Mouse (Mus musculus) embryo, embryonic 10 days (tissue): ENCODE results near the gene Stat6.

Experiments used
- DNase-seq: peaks from one replicate; pipeline ENCODE4 v3.0.0-alpha.2; 2015; ENCODE audit warnings: low spot score

Stat6 gene

DNA sequence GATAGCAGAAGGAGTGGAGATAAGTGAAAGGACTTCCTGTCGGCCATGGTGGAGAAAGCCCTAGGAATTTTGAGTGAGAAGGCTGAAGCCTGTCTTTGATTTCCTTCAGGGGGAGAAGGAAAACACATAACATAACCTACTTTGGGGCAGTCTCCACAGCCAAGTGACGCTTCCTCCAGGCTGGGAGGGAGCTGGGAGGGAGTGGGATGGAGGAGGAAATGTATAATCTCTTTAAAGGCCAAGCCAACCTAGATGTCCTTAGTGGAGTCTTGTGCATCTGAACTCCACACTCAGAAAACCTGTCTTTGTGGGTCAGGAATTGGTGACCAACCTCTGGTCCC is 27.8 kb upstream of the Stat6 start:
- DNase-seq = no peak

DNA sequence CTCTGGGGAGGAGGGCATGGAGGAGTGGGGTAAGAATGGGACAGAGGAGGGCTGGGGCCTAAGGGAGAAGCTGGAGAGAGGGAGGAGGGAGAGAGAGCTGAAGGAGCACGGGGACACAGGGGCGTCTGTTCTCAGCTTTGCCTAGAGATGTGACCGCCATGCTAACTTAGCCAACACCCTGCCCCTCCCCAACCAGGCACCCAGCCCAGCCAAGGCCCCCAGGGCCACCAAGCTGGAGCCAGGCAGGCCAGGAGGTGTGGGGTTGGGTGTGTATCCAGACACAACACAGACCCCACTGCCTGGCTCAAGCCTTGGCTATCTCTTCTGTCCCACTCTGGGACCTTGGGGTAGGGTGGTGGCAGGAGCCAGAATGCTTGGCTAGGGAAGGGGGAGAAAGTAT is 27.2 kb upstream of the Stat6 start:
- no peak for DNase-seq

DNA sequence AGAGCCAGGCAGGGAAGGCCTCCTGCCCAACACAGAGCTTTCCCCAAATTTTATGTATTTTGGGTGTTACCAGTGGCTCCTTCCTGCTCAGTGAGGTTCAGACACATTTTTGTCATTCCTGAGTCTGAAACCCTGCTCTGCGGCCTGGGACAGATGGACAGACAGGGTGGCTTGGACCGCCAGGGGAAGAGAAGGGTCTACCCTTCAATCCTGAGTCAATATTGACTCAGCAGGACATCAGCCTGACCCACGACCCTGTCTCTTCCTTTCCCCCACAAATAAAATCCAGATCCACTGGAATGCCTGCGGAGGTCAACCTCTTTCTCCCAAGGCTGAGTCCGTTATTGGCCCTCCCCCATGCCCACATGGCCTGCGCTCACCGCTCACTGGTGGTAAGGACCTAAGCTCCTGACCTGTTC is 26.5 kb upstream of the Stat6 start:
- peak; percentile 86 for DNase-seq

DNA sequence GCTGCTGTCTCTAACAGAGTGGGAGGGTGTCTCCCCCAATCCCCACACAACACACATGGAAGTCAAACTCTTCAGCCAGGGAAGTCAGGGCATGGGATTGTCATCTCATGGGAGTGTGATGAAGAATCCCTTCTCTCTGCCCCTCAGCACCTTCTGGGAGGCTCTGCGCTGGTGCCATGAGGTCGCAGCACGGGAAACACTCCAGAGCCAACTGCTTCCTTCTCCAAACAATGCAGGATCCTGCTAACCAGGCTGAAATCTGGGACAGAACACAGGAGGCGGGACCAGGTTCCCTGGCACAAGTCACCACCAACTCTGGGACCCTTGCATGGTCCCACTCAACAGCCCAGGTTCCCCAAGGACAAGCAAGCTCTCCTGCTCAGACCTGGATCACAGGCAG is 25.5 kb upstream of the Stat6 start:
- DNase-seq = no peak

DNA sequence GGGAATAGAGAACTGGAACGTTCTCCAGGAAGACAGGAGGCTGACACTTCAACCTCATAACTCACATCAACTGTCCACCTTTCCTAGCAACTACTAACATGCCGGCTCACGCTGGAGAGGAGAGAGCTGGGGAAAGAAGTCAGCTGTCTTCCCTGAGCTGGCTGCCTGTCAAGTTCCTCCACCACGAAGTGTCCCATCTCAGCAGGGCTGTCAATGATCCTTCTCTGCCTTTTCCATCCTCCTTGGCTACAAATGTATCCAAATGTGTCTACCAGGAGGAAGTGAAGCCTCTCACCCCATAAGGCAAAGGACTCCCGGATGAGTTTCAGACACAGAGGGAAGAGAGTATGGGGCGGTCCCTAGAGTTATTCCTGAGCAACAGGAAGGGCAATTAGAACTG is 24.6 kb upstream of the Stat6 start:
- DNase-seq = no peak

DNA sequence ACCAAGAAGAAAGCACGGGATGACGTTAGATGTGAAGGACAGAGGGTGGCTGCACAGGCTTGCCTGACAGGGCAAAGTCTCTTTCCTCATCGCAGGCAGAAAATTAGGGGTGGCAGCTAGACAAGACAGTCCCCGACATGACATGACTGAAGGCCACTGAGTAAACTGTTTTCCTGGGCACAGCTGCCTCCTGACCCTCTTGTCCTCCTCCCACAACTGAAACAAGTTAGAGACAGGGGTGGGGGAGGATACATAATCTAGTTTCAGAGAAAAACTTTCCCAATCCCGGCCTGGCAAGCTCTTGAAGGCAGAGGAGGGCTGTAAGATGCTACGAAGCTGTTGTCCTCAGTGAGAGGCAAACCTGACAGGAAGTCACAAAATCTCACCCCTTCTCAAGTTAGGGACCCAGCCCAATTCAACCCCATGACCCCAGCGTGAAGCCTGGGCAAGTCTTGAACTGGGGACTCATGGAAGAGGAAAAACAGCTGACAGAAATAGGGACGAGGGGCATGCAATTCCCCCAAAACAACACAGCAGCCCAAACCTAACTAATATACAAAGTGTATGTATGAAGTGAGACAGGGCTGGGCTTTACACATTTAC is 23.6 kb upstream of the Stat6 start:
- no peak for DNase-seq

DNA sequence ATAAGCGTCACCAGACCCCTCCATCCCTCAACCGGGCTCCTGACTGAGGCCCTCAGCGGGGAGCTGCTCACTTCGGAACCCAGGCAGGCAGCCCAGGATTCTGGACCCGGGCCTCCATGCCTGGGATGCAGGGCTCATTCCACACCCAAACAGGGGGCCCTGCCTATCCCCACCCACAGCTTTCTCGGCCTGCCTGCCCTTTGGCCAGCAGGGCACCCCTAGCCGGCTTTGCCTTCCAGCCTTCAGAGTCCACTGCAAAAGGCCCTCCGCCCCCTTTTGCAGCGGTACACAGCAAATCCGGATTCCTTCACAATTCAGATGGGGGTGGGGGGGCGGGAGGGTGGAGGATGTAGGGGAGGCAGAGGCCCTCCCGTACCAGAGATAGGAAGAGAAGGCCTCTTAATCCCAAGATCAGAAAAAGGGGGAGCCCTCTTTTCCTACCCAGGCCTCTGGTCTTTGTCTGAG is 22.8 kb upstream of the Stat6 start:
- peak; percentile 70 for DNase-seq

DNA sequence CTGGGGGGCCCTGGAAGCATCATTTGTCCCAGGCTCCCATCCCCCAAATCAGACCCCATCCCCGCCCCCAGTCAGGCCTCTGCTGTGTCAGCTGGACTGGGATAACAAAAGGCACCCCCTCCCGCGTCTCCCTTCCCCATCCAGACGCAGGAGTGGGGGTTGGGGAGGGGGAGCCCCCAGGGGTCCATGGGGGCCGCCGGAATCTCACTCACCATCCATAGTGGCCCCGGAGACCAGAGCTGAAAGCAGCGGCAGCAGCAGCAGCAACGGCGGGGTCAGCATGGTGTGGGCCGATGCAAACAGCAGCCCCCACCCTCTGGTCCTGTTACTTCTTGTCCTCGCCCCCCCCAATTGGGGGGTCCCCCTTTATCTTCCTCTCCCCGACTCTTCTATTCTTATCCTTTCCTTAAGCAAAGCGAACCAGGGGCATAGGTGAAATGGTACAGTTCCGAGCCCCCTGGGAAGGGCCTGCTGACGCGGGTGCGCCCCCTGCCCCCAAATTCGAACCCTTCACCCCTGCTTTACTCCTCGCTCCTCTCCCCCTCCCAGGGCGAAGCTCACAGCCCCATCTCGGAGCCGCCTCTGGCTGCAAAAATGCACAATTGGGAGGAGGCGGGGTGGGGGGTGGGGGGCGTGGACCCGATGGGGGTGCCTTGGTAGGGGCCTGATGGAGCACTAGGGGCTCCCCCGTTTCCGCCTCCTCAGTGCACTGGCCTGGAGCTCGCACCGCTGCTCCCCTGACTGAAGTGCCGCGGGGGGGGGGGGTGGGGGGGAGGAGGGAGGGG is 22.2 kb upstream of the Stat6 start, which contains the start of gene Lrp1:
Lrp1 (minus strand) TSS at position 743 of the 785 bp plus-strand sequence.
- DNase-seq = peak; percentile 62

DNA sequence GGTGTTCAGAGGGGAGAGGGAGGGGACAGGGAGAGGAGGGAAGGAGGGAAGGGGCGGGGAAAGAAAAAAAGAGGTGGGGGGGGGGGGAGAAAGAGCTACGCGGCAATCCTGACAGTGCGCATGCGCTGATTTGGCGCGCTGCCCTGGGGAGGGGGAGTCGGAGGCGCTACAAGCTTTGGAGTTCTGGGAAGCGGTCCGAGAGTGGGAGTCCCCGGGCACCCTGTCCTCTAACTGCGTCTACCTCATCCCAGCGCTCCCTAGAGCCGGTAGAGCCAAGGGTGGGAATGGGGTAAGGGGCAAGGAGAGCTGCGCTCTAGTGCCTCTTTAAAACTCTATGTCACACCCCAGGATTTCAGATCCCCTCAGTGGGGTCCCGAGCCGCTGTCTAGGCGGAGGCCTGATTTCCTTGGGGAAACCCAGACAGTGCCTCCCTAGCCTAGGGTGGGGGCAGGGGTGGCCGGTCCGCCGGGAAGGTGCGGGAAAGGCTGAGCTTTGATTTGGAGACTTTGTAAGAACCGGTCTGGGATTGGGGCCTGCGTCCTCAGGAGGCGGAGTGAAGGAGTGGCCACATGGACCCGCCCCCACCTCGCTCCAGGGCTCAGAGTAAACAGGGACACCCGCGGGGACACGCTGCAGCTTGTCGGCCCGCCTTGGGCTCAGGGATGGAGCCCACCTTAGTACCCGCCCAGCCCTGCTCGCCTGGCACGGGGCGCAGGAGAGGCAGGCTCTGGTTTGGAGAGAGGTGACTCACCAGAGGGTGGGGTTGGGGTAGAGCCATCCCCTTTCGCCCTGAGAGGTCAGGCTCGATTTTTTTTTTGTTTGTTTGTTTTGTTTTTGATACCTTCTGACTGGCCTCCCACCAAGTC is 21.4 kb upstream of the Stat6 start:
- peak; percentile 92 for DNase-seq

DNA sequence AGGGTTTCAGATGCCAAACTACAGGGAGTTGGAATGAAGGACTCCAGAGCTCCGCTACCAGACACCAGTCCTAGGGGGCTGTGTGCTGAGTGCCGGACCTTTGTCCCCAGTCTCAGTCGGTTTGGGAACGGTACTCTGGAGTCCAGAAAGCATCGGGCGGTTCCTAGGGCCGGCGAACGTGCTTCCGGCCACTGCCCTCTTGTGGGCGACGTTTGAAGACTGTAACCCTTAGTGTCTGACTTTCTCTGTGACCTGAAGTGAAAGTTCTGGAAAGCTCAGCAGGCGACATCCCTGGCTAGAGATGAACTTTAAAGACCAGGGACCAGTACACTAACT is 20.8 kb upstream of the Stat6 start:
- peak; percentile 85 for DNase-seq

DNA sequence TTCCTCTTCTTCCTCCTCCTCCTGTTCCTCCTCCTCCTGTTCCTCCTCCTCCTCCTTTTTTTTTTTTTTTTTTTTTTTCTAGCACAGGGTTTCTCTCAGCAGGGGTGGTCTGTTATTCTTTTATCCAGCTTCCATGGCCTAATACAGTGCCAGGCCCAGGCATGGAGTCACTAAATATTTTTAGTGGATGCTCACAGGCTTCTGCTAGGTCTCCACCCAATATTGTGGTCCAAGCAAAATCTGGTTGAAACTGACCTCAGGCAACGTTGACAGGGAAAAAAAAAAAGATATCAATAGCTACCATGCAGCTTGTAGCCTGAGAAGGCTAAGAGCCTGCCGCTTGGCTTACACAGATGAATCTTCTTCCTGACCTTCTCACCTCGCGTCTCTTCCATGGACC is 20.1 kb upstream of the Stat6 start:
- no peak for DNase-seq

DNA sequence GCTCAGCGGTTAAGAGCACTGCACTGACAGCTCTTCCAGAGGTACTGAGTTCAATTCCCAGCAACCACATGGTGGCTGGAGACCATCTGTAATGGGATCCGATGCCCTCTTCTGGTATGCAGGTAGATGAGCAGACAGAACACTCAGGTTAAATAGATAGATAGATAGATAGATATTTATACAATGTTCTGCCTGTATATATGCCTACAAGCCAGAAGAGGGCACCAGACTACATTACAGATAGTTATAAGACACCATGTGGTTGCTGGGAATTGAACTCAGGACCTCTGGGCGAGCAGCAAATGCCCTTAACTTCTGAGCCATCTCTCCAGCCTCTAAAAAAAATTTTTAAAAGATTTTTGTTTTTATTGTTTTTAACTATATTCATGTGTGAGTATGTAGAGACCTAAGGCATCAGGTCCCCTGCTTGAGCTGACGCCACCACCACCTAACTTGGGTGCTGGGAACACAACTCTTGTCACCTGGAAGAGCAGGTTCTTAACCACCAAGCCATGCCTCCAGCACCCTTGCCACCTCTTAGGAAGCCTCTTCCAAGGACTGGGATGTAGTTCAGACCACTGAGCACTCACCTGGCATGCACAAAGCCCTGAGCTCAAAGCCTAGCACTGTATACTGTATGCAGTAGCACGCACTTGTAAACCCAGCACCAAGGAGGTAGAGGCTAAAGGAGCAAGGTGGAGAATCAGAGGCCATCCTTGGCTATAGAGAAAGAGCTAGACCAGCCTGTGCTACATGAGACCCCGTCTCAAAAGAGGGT is 19.2 kb upstream of the Stat6 start:
- no peak for DNase-seq

DNA sequence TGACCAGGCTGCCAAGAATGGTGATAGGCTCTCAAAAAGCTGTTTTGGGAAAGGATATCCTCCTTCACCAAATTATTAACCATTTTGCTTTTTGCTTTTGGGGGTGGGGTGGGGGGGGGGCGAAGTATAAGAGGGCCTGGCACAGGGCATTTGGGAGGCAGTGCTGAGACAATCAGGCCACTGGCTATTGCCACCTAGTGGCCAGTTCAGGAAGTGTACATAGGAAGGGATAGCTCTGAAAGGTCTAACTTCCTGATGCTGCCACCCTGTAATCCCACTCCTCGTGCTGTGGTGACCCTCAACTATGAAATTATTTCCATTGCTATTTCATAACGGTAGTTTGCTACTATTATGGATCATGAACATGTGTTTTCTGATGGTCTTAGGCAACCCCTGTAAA is 16.4 kb upstream of the Stat6 start:
- DNase-seq = no peak

DNA sequence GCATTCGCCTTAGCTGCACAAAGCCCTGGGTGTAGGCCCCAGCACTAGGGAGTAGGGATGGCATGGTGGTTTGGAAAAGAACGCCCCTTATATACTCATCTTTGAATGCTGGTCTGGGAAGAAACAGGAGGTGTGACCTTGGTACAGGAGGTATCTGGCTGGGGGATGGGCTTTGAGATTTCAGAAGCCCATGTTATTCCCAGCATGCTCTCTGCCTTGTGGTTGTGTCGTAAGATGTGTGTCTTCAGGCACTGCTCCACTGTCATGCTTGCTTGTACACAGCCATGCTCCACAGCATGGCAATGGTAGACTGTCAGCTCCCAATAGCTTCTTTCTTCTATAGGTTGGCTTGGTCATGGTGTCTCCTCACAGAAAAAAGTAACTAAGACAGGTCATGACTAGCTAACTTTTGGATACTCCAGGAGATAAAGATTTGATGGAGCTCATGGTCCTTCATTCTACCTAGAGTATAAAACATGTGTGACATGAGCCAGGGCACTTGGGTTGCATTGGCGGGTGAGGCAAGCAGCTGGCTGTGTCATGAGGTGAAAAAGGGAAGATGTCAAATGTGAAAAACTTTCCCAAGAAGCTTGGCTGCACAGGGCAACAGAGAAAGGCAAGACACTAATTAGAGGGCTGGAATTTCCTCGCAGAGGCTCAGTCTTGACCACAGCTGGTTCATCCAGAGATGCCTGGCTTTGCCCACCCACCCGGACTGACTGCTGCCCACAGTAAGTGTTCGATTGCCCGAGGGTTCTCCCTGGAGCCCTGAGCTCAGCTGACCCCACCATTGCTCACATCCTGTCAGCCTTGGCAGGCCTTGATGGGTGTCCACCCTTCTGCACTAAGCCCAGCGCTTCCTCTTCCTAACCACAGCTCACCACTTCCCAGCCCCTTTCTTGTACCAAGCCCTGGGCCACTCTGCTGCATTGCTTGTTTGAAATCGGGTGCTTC is 11.2 kb upstream of the Stat6 start:
- DNase-seq = no peak

DNA sequence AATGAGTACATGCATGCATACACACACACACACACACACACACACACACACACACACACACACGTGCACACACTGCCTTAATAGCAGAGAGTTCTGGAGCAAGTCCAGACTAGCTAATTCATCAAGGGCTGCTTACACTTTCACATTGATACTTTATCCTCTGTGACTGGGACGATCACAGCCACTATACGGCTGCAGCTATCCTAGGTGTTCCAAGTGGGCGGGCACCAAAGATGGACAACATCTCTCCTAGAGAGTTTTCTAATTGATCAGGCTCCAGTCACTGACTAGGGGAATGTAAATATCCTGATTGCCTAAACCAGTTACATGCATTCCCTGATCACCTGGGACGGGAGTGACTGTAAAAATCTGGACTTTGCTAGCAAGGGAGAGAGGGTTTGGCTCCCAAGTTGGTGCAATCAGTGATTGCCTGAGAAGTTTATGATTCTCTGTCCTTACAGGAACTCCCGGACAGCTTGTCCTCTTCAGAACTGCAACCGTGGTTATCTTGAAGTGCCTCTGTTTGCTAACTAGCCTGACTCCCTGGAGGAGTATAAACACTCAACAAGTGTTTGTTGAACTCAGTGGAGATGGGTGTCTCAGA is 10.0 kb upstream of the Stat6 start:
- no peak for DNase-seq

DNA sequence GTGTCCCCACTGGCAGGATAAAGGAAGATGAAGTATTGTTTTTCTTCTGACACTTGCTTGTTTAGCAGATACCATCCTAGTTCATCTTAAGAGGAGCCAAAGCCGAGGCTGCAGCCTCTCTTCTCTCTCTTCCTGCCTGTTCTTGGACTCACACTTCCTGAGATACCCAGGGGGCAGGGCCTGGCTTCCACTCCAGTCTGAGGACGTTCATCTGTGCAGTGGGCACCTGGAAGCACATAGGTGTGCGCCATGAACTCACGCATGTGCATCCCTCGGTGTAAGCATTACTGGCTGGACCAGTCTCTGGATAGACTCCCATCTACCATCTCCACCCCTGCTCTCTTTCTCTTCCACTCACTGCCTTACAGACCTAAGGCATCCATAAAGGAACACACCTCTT is 2.4 kb upstream of the Stat6 start:
- DNase-seq = no peak

DNA sequence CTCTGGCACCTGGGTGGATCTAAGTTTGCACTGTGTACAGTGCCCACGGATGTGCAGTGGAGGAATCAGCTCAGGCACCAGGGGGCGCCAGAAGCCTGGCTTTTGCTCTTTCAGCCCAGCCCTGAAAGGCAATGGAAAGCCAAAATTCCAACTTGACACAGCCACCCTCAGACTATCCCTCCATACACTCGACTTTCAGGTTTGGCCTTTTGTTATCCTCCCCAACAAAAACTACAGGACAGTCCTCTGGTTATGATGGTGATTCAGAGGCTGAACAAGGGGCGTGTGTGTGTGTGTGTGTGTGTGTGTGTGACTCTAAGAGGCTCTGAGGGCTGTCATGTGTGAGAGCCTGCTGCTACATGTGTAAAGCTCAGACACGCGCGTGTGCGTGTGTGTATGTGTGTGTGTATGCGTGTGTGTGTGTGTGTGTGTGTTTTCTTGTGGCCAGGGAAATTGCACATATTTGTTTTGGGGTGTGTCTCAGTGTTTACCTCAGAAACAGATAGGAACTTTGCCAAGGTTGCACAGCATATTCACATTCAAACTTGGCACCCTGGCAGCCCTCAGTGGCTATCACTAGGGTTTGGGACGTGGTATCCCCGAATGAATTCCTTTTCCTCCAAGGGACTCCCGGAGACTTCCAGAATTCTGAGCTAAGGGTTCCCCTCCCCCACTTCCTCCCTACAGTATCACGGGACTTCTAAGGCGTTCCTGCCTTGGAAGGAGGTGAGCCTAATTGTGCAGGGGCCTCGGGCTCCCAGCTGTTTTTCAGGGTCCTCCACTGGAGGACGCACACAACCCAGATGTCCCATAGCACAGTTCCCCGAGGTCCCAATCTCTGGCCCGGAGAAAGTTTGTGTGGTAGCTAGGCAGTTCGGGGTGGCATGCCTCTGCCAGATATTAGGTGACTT is 670 bp upstream of the Stat6 start:
- DNase-seq = peak; percentile 88

DNA sequence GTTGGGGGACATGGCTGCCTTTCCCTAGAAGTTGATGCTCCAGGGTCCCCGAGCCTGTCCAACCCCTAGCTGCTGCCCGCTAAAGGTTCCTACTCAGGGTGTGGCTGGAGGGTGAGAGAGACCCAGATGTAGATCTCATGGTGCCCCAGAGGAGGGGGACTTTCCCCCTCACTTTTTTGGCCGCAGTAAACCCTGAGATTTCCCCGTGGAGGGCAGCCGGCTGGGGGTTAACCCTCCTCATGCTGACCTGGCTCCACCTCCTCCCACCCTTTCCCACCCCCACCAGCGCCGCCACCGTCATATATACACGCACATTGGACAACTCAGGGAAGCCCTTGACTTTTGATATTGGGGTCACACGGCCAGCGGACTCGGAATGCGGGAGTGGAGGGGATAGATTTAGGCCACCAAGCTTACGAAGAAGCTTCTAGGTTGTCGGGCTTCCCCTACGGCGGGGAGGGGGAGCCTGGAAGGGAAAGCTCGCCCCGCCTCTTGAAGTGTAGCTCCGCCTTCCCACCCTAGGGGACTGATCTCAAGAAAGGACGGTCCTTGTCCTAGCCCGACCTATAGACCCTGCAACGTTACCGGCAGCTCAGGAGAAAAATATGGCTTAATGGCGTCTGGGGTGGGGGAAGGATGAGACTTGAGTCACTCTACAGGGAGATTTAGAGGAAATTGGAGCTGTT is 910 bp downstream of the Stat6 start:
- peak; percentile 82 for DNase-seq

DNA sequence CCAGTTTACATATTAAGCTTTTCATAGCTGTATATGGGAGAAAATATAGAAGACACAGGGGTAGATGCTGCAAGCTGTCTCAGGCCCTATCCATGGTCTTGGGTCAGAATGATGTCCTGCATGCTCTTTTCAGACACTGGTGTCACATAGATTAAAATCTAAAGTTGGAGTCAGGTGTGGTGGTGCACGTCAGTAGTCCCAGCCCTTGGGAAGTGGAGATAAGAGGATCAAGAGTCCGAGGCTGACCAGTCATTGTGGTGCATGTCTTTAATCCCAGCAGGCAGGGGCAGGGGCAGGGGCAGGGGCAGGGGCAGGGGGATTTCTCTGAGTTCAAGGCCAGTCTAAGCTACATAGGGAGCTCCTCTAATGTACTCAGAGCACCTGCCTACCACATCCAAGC is 3.0 kb downstream of the Stat6 start:
- DNase-seq = no peak
